Mouse (Mus musculus) fat pad, adult 2 months (tissue): ENCODE results near the gene Atg10.

ENCODE experiments used
- DNase-seq: peaks from one replicate; pipeline ENCODE4 v3.0.0-alpha.2; 2011; ENCODE audit warnings: low read depth, low spot score; ENCODE audit errors: extremely low read depth

Atg10 gene

DNA sequence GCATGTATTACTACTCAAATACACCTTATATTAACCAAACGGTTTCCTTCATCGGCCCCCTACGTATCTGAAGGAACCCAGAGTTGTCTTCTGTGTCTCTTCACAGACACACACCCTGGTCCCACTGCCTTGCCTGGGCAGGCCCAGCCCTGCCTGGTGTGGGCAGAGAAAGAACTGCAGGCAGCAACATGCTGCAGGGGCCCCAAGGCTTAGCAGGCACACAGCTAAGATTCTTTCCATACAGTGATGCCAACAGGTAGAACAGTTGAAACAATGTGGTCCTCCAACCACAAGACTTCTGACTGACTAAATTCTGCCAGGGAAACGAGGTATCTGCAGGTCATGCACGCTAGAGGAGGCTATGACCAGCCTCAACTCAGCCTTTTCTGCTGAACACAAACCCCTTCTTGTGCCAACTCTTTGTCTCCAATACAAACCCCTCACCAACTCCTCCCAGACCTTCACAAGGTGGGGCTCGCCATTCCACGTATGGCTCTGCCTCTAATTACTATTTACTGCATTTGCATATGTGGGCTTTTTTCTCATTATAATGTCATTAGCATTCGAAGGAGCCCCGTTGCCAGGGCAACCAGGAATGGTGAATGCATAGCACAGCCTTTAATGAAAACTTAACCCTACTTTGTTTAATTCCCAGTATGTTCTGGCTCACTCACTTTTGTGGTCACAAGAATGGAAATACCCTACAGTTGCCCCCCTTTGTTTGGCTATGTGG, 45.2 kb downstream of the Atg10 start:
- DNase-seq, result peak; percentile 65

DNA sequence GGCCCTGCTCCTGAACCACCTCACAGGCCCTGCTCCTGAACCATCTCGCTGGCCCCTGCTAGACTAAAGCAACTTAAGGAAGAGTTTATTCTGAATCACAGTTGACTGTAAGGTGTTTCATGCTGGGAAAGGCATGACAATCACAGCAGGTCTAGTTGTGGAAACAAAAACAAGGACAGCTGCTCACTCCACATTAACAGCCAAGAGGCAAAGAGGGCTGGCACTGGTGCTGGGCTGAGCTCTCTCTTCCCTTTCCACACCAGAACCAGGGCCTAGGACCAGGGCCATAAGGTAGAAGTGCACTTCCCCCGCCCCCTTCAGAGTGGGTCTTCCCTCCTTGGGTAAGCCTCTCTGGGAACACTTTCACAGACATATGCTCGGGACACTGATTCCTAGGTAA, 48.4 kb downstream of the Atg10 start:
- DNase-seq, result no peak

DNA sequence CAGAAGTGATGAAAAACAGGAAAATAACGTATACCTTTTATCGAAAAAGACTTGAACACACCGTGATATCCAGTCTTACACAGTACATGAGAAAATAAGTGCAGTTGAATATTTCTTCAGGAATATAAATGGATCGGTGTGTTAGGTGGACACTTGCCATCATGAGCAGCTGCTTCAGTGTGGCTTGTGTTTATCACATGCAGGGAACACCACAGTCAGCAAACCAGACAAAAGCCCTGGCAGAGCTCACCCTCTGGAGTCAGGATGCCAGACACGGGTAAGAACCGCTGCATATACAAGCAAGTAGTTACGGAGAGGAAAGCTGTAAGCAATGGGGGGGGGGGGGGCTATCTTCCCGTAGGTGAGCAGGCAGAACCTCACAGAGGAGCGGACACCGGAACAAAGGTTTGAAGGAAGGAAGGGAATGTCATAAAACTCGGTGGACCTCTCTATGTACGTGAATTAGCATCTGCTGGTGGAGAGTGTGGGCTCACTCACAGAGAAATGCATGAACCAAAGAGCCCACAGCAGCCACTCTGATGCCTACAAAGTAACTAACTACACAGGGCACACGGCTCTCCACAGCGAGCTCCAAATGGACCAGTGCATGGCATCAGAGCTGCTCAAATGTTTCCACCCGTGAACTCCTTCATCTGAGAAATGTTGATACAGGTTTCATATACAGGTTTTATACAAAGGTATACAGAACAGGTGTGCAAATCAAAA, 51.8 kb downstream of the Atg10 start:
- no peak for DNase-seq

DNA sequence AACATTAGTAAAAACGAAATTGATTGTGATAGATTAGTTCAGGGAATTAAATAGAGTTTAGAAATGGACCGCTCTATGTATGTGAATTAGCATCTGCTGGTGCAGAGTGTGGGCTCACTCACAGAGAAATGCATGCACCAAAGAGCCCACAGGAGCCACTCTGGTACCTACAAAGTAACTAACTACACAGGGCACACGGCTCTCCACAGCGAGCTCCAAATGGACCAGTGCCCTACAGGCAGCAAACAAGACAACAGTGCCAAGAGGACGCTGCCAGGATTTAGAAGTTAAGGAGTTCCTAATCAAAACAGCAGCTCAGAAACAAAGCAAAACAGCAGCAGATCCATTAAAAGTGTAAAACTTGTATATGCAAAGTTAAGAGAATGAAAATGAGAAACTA, 52.6 kb downstream of the Atg10 start:
- no peak for DNase-seq

DNA sequence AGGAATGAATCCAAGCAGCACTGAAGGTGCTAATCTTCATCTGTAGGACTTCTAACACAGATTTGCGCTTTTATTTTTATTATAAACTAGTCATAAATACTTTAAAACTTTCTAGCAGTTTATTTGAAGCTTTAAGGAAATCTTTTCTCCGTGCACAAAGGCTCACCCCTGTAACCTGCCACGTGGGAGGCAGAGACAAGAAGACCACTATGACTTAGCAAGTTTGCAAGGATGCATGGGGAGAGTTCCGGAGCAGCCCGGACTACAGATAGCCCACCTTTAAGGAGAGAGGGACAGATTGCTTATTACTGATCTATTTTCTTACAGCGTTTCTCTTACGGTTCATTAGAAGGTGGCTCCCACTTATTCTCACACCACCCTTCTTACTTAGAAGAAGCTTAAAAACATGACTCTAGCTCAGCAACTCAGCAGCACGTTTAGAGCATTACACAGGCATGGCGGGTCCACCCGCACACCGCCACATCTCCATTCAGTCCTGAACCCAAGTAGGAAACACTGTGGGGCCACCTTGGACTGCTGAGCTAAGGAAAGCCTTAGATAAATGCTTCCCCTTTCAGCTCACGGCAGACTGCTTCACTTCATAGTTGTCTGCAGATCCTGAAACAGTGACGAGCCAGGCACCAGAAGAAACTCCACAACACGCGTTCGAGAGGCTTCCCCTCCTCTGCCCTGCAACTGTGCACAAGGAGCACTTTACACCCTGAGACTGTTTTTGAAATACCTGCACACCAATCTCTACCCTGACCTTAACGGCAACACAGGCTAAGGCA, 54.0 kb downstream of the Atg10 start:
- no peak for DNase-seq

DNA sequence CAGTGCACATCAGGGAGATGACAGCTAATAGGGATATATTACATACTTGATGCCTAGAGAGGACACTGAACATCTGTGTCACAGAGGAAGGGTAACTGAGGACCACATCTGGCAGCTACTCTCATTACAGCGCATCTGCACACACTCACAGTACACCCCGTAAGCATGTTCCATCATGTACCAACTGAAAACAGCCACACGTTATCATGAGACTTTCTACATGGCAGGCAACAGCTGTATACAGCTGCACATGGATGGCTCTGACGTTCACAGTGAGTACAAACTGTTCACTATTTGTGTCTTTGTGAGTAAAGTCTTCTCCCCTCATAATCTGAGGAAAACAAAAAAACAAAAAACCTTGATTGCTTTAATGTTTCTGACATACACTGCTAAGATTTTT, 55.3 kb downstream of the Atg10 start:
- no peak for DNase-seq

DNA sequence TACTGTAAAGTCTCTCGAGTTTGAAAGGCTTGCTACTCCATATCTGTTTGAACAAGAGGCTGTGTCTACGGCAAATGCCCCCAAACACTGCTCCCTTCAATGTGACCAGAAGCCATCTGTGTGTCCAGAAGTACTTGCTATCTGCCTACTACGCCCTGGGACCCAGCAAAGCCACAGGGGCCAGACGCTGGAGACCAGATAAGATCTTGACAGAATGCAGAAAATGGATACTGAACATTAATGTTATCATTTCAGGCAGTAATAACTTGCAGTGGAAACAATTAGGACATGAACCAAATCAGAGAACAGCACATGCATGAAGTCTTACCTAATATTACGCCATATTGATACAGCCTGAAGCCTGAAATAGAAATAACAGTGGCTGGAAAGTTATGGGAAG, 56.2 kb downstream of the Atg10 start:
- no peak for DNase-seq

DNA sequence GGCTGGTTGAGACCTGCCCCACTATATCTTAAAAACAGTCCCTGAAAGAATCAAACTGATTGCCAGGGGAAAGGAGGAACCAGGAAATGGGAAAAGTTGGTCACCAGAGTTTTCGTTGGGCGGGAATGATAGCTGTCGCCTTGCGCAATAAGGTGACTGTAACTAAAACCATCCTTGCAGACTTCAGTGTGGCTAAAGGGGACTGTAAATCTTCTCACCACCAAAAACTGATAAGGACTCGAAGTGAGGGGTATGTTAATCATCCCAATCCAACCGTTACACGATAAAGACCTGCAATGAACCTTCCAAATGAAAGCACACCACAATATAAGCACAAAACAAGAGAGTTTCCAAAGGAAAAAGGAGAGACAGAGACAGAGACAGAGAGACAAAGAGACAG, 57.5 kb downstream of the Atg10 start:
- DNase-seq, result no peak

DNA sequence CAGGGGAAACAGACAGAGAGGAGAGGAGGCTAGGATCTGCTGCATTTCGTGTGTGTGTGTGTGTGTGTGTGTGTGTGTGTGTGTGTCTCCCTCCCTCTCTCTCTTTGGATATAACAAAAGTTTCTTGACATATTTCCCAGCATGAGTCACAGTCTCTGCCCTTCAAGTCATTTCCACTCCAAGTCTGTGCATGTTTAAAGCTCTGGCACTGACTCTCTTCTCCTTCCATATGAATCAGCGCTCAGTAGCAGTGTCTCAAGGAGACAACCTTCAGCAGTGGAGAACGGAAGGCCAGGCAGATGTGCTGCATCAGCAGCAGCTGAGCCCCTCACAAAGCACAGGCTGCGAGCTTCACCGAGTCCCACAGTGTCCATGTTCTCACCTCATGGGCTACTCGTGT, 58.6 kb downstream of the Atg10 start:
- DNase-seq, result peak; percentile 72

DNA sequence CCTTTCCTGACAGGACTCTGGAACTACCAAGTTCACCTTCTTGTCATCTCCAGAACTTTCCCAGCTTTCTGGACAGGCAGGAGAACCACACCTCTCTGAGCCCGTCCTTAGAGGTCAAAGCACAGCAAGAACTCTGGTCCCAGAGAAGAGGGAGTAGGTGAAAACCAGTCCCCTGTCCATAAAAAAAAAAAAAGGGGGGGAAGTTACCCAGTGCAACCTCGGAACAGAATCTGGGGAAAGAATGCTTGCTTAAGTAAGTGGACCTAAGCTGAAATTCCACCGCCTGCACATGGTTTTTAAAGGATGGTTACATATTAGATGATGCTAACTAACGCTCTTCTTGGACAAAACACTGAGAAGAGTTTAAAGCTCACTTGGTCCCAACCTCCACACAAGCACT, 60.5 kb downstream of the Atg10 start:
- DNase-seq, result no peak

DNA sequence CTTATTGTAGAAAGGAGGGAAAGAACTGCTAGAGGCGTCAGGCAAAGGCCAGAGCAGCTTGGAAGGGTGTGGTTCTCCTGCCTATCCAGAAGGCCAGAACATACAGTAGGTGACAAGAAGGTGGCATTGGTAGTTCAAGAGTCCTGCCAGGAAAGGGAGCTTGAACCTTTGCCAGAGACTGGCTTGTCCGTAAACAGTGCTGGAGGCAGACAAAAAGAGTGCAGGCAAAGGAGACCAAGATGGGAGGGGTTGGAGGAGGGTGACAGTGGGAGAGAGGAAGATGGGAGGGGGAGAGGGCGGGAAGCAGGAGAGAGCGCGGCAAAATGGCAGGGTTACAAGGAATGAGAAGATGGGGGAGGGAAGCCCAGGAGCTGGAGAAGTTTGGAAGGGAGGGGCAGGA, 61.3 kb downstream of the Atg10 start:
- no peak for DNase-seq

DNA sequence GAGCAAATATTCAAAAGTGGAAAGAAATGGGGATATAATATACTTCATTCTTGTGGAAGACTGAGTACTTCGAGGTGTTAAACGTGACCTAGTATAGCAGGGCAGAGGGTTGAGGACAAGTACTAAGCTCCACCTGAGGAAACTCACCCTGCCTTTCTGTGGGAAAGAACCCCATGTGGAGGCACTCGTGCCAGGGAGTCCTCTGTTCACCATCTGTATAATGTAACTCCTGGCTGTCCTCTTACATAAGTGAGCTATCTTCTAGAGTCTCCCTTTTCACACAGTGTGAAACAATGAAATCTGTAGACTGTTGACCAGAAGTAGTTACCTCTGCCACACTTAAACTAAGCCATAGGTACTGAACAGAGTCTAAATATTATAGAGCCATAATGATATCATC, 63.2 kb downstream of the Atg10 start:
- no peak for DNase-seq

DNA sequence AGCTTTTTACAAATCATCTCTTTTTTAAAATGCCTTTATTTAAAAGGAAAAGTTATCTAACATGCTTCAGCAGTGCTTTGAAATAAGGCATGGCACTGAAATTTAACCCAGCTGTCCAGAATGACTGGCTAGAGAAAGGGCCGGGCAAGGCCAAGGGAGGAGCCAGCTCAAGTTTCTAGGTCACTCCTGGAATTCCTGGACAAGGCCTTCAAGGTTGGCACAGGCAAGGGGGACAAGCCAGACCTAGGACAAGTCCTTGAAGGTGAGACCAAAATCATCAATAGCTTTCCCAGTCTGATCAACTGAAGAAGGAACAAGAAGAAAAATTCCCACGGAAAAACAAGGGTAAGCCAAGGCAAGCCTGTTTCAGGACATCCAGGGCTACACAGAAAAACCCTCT, 63.9 kb downstream of the Atg10 start:
- DNase-seq, result no peak

DNA sequence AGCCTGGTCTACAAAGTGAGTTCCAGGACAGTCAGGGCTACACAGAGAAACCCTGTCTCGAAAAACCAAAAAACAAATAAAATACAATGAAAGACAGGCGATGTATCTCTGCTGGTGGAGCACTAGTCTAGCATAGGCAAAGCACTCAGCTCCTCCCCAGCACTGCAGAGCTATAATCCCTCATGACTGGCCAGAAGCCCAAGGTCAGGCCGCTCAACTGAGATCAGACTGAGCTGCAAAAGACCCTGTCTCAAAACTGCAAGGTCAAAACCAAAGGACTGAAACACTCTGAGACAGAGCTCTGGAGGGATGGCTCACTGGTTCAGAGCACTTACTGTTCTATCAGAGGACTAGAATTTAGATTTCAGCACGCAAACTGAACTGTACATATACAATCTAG, 65.8 kb downstream of the Atg10 start:
- no peak for DNase-seq

DNA sequence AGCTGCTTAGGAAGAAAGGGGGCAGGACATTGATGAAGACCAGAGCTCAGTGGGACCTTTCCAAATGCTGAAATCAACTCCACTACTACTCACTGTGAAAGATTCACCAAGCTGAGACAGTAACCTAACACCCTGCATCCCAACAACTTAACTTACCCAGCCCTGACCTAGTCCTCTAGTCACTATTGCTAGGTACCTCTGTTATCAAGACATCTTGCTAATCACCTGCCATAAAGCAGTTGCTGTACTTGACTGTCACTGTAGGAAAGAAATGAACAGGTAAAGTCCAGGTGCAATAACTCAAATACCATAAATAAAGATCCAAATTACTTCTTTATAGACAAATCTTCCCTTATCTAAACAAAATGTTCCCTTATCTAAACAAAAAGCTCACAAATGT, 66.3 kb downstream of the Atg10 start:
- no peak for DNase-seq

DNA sequence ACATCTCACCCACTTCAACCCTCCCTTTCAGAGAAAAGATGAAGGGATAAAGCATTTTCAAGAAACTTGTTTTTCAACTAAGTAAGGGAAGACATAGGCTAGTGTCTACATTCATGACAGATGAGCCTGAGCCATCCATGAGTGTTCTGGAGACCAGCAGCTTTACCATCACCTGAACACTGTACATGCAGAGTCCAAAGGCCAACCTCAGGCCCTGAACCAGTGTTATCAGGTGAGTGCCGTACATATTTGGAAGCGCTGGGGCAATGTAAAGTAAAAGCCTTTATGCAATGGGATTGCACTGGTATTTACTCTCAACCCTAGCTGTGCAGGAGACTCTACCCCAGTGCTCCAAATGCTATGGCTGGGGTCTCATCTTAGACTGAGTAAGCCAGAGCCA, 66.8 kb downstream of the Atg10 start:
- no peak for DNase-seq

DNA sequence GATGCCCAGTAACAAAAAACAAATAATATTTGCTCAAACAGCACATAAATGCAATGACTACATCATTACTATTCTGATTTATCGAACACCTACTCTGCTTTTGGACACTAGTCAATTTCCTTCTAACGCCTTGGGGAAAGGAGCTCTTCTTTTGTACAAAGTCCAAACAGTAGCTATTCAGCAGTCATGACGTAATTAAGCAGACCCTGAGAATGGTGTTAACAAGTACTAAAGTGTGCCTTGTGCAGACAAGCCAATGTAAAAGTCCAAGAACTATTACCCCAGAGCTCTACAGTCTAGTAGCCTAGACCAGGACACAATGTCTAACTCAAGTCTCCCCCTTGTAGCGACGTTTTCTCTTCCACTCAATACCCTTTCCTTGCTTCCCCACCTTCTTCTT, 67.5 kb downstream of the Atg10 start:
- DNase-seq, result no peak

DNA sequence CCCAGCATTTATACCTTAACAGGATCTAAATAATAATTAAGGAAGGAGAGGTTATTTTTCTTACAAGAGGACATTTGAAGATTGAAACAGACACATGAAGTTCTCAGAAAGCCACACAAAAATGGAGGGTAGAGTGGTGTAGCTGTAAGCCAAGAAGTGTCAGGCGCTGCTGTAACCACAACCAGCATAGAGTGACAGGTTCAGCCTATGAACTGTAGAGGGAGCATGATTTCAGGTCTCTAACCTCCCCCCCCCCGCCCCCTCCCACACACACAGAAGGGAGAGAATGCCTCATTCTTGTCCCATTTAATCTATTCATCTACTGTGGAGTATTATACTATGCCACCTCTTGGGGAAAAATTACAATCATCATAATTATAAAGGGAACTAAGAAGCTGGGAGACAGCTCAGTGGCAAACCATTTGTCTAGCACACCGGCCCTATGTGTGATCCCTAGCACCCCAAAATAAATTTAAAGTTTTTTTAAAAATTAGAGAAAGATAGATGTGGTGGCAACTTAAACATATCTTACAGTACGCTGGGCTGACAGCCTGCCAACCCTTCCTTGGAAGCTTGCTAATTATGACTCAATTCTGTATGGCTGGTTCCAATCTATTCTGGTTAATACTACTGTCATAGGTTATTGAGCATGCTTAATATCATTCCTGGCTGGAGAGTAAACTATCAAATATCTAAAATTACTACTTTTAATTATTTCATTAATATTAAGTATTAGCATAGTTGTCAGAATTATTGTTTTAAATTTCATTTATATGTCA, 68.2 kb downstream of the Atg10 start:
- no peak for DNase-seq

DNA sequence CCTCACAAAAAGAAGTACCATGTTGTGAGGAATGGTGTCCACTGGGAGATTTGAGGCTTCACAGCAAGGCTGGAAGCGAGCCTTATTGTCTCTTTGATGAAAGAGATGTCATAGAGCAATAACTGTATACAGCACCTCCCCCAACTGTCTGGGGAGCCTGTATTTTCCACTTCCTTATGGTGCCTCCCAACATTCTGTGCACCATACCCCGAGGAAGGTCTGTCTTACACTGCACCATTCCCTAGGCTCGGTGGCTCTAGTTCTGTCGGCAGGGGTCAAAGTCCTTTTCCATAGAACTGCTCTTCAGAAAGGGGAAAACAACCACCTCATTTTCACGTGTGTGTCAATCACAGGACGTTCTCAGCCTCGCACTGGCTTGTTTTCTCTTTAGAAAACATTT, 69.1 kb downstream of the Atg10 start:
- no peak for DNase-seq

DNA sequence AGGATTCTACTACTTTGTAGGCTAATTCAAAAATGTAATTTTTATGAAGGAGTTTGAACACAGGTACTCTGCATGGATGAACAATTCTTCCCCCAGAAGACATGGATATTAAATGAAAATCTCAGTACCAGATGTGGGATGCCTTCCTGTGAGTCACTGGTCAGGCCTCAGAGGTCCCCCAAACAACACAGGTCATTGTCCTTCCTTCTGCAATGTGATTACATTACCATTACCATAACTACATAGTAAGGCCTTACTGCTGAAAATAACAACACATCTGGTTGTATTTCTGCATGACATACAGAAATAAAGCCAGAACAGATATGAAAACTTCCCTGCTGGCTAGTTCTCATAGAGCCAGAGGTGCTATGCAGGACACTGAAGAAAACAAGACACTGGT, 87.4 kb downstream of the Atg10 start:
- DNase-seq, result no peak

DNA sequence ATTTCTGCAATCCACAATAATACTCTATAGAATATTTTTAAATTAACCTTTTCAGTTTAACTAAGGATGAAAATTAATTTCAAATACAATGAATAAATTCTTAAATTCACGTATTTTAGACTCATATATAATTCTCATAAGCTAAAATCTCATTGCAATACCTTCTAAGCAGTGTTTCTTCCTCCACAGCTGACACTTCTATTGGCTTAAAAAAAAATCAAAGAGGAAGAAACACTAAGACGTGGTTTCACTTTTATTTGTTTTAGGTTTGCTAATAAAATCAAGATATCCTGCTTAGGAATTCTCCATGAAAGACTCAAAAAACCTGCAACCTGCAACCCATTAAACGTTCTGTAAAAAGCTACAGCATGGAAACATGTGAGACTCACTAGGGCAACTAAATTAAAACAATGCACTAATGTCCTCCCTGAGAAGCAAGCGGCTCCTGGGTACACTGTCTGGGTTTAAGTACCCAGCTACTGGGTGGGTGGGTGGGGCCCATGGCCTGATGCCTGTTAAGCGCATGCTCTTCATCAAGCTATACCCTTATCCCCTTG, 90.4 kb downstream of the Atg10 start:
- no peak for DNase-seq
